Mouse (Mus musculus): ENCODE data around the gene Unc50. TPM values are rescaled to one million over a fixed set of nuclear protein-coding genes. Genes with fewer than 3 reads are reported as not detected.

The Unc50 gene
- polyA plus RNA-seq, 1 experiment, result 60.3 TPM

DNA sequence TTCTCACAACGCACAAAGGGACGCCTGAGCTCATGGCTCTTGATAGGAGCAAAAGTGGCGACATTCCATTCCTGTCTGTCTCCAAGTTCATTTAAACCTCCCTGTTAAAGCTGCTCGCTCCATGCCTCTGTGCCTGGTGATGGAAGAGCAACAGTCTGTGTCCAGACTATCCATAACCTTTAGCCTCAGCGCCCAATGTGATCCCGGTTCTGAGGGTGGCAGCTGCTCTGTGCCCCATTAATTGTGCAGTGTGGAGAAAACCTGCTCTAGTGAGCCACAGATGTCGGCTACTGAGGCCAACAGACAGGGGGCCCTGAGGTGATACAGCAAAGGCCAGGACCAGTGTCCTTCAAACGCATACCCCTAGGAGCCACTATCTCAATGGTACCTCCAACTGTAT lies 30.2 kb upstream of the Unc50 start:
- DNase-seq, result no peak
- no peaks in the 10 kb centered on the region for H3K27me3 ChIP-seq (replicated peaks; ENCODE audit: control insufficient read depth, insufficient read depth, low read length)
- no peak overlapping the region for H3K27ac ChIP-seq (ENCODE audit: insufficient read depth, low read depth, low read length)
- no peak for TF ChIP-seq CTCF (conservative IDR thresholded peaks at IDR 0.05; ENCODE audit: insufficient read depth, insufficient read length, low read depth, low read length)
- TF ChIP-seq POLR2A (IDR thresholded peaks at IDR 0.05; ENCODE audit: low read depth, low read length), result no peak
- 72% methylated on average over 8 of the region's 8 CpGs for WGBS
- H3K36me3 ChIP-seq (ENCODE audit: control insufficient read depth, insufficient read depth, low read length), result no peaks in the 10 kb centered on the region
- no peak overlapping the region for H3K4me3 ChIP-seq (ENCODE audit: insufficient read depth, low read depth, low read length)
- peaks cover 5% of the 10 kb centered on the region; the same call in 1 of the 2 replicates for H3K4me1 ChIP-seq (ENCODE audit: control insufficient read depth, insufficient read depth, low read length)

DNA sequence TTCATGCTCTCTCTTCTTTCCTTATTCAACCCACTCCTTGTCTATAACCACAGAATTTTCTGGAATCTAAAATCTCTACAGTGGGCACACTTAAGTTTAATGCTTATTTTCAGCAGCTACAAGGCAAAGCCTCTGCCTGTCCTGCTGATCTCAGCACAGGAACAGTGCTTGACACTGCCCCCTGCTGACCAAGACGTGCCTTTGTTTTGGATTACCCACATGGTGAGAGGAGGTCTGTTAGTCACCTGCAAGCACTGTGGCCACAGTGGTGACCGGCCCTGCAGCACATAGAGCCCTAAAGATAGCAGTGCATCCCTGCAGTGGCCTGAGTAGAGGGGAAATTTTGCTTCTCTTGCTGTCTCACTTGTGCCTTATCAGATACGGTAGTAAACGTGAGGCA lies 28.3 kb upstream of the Unc50 start:
- Histone ChIP-seq H3K27me3 (replicated peaks; ENCODE audit: control insufficient read depth, insufficient read depth, low read length) (no peaks in the 10 kb centered on the region), H3K36me3 (ENCODE audit: control insufficient read depth, insufficient read depth, low read length) (no peaks in the 10 kb centered on the region), H3K27ac (ENCODE audit: insufficient read depth, low read depth, low read length) (no peak overlapping the region), H3K4me3 (ENCODE audit: insufficient read depth, low read depth, low read length) (no peak overlapping the region), H3K4me1 (ENCODE audit: control insufficient read depth, insufficient read depth, low read length) (no peaks in the 10 kb centered on the region)
- 61% methylated on average over 4 of the region's 4 CpGs for WGBS
- DNase-seq, result peak; percentile 63
- TF ChIP-seq CTCF (conservative IDR thresholded peaks at IDR 0.05; ENCODE audit: insufficient read depth, insufficient read length, low read depth, low read length) (peak; percentile 87), POLR2A (IDR thresholded peaks at IDR 0.05; ENCODE audit: low read depth, low read length) (no peak)

DNA sequence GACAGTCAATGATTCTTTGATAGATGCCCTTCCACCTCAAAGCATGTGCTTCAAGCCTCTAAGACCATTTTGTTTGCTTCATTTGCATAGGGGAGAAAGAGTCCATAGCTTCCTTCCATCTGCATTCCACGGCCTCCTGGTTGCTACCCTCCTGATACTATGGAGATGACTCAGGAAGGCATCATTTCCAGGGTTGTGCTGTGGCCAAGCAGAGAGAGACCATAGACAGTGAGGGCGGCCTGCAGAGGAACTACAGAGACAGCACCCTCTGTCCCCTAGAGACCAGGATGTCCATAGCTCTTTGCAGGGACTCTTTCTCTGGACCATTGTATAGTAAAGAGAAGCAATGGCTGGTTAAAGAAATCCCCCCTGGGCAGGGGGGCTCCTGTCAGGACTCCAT lies 24.8 kb upstream of the Unc50 start:
- WGBS, result 89% methylated on average over 2 of the region's 2 CpGs
- no peak for DNase-seq
- Histone ChIP-seq H3K36me3 (ENCODE audit: control insufficient read depth, insufficient read depth, low read length) (no peaks in the 10 kb centered on the region), H3K27me3 (replicated peaks; ENCODE audit: control insufficient read depth, insufficient read depth, low read length) (no peaks in the 10 kb centered on the region), H3K27ac (ENCODE audit: insufficient read depth, low read depth, low read length) (no peak overlapping the region), H3K4me3 (ENCODE audit: insufficient read depth, low read depth, low read length) (no peak overlapping the region), H3K4me1 (ENCODE audit: control insufficient read depth, insufficient read depth, low read length) (no peaks in the 10 kb centered on the region)
- TF ChIP-seq CTCF (conservative IDR thresholded peaks at IDR 0.05; ENCODE audit: insufficient read depth, insufficient read length, low read depth, low read length) (no peak), POLR2A (IDR thresholded peaks at IDR 0.05; ENCODE audit: low read depth, low read length) (no peak)

DNA sequence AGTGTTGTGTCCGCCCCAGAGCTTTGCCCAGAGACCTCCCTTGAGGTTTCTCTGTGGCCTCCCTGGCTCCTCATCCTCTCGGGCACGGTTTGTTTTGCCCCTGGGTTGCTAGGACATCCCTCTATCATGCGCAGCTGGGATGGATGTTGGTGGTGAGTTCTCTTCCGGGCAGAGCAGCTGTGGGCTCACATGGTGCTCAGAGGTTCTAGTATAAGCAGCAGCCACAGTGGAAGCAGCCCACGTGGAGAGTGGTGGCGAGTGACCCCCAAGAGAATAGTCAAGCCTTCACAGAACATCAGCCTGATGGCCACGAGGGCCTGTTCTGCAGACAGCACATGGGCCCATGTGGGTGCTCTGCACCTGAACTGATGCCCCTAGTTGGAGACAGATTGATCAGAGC lies 22.7 kb upstream of the Unc50 start:
- 83% methylated on average over 8 of the region's 8 CpGs for whole genome bisulfite sequencing
- no peak for DNase-seq

DNA sequence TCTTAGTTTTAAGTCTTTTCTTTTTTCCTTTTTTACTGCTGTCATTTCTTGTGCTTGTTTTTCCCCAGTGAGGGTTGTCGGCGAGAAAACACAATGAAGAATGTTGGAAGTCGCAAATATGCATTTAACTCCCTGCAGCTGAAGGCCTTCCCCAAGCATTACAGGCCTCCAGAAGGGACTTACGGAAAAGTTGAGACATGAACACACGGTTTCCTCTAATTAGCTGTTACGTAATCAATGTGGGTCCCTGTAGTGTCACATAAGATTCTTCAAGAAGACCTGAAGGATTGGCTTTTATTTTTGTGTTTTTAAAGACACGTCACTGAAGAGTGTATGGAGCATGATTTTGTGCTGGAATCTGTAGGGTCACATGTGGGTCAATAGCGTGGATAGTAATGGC lies 21.9 kb upstream of the Unc50 start:
- Histone ChIP-seq H3K36me3 (ENCODE audit: control insufficient read depth, insufficient read depth, low read length) (no peaks in the 10 kb centered on the region), H3K27me3 (replicated peaks; ENCODE audit: control insufficient read depth, insufficient read depth, low read length) (no peaks in the 10 kb centered on the region), H3K4me1 (ENCODE audit: control insufficient read depth, insufficient read depth, low read length) (no peaks in the 10 kb centered on the region), H3K27ac (ENCODE audit: insufficient read depth, low read depth, low read length) (no peak overlapping the region), H3K4me3 (ENCODE audit: insufficient read depth, low read depth, low read length) (no peak overlapping the region)
- DNase-seq, result no peak
- 85% methylated on average over 8 of the region's 8 CpGs for WGBS
- no peak for TF ChIP-seq CTCF (conservative IDR thresholded peaks at IDR 0.05; ENCODE audit: insufficient read depth, insufficient read length, low read depth, low read length)
- TF ChIP-seq POLR2A (IDR thresholded peaks at IDR 0.05; ENCODE audit: low read depth, low read length), result no peak

More for the DNA sequence above, 22.7 kb upstream of the Unc50 start:
- H3K27ac ChIP-seq (ENCODE audit: insufficient read depth, low read depth, low read length), result no peak overlapping the region
- no peak for TF ChIP-seq CTCF (conservative IDR thresholded peaks at IDR 0.05; ENCODE audit: insufficient read depth, insufficient read length, low read depth, low read length)
- no peak for TF ChIP-seq POLR2A (IDR thresholded peaks at IDR 0.05; ENCODE audit: low read depth, low read length)
- H3K27me3 ChIP-seq (replicated peaks; ENCODE audit: control insufficient read depth, insufficient read depth, low read length), result no peaks in the 10 kb centered on the region
- H3K4me3 ChIP-seq (ENCODE audit: insufficient read depth, low read depth, low read length), result no peak overlapping the region
- H3K4me1 ChIP-seq (ENCODE audit: control insufficient read depth, insufficient read depth, low read length), result no peaks in the 10 kb centered on the region
- no peaks in the 10 kb centered on the region for H3K36me3 ChIP-seq (ENCODE audit: control insufficient read depth, insufficient read depth, low read length)

DNA sequence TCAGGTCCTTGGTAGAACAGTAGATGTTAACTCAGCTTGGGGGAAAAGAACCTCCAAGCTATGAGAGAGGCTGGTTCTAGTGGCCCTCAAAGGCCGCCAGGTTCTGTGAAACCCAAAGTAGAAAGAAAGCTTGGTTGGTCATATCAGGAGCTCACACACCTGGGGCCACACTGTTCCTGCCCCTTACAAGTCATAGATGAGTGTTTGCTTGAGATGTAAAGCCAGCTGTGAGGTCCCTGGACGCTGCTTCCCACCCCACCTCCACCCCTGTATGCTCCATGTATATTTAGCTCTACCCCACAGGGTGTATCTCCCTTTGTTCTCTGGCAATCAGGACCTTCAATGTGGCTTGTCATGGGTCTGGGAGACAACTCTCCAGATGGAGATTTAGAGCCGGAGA lies 21.3 kb upstream of the Unc50 start:
- Histone ChIP-seq H3K36me3 (ENCODE audit: control insufficient read depth, insufficient read depth, low read length) (no peaks in the 10 kb centered on the region), H3K27me3 (replicated peaks; ENCODE audit: control insufficient read depth, insufficient read depth, low read length) (no peaks in the 10 kb centered on the region), H3K4me3 (ENCODE audit: insufficient read depth, low read depth, low read length) (no peak overlapping the region), H3K4me1 (ENCODE audit: control insufficient read depth, insufficient read depth, low read length) (no peaks in the 10 kb centered on the region), H3K27ac (ENCODE audit: insufficient read depth, low read depth, low read length) (no peak overlapping the region)
- WGBS, result 88% methylated on average over 3 of the region's 3 CpGs
- no peak for TF ChIP-seq CTCF (conservative IDR thresholded peaks at IDR 0.05; ENCODE audit: insufficient read depth, insufficient read length, low read depth, low read length)
- no peak for TF ChIP-seq POLR2A (IDR thresholded peaks at IDR 0.05; ENCODE audit: low read depth, low read length)
- no peak for DNase-seq

DNA sequence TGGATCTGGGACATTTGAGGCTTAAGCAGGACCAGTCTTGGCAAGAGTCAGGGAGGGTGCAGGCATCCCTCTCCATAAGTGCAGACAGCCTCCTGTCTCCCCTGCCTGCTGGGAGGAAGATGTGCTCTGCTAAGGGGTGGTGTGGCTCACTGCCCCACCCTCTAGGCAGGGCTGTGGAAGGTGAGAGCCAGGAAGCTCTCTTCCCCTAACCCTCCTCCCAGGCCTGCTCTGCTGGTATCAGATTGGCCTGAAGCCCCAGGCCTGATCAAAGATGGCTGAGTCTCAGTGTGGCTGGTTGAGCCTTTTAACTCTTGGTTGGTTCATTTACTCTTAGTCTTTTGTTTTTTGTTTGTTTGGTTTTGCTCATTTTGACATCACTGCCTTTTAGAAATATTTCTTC lies 20.3 kb upstream of the Unc50 start:
- no peak for TF ChIP-seq CTCF (conservative IDR thresholded peaks at IDR 0.05; ENCODE audit: insufficient read depth, insufficient read length, low read depth, low read length)
- TF ChIP-seq POLR2A (IDR thresholded peaks at IDR 0.05; ENCODE audit: low read depth, low read length), result no peak
- no peak for DNase-seq
- H3K4me3 ChIP-seq (ENCODE audit: insufficient read depth, low read depth, low read length), result no peak overlapping the region
- no peak overlapping the region for H3K27ac ChIP-seq (ENCODE audit: insufficient read depth, low read depth, low read length)
- no peaks in the 10 kb centered on the region for H3K4me1 ChIP-seq (ENCODE audit: control insufficient read depth, insufficient read depth, low read length)
- H3K36me3 ChIP-seq (ENCODE audit: control insufficient read depth, insufficient read depth, low read length), result no peaks in the 10 kb centered on the region
- no peaks in the 10 kb centered on the region for H3K27me3 ChIP-seq (replicated peaks; ENCODE audit: control insufficient read depth, insufficient read depth, low read length)

DNA sequence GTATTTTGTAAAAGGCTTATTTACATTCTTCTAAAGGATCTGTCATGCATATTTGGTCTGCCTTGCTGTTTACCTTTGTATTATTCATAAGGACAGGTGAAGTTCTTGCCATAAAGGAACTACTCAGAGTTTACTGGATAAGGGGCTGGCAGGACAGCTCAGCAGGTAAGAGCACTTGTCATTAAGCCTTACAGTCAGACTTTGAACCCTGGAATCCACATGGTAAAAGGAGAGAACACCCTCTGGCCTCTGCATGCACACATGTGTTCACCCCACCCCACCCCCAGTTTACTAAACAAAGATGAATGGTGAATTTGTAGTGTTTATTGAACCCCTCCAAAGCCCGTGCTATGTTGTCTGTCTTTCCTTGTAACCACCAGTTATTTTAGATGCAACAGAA lies 14.5 kb upstream of the Unc50 start:
- DNase-seq, result no peak
- 94% methylated on average over 1 of the region's 1 CpGs for WGBS
- no peak for TF ChIP-seq POLR2A (IDR thresholded peaks at IDR 0.05; ENCODE audit: low read depth, low read length)
- no peak overlapping the region for H3K4me3 ChIP-seq (ENCODE audit: insufficient read depth, low read depth, low read length)
- peaks cover 2% of the 10 kb centered on the region; the same call in 1 of the 2 replicates for H3K36me3 ChIP-seq (ENCODE audit: control insufficient read depth, insufficient read depth, low read length)
- no peaks in the 10 kb centered on the region for H3K27me3 ChIP-seq (replicated peaks; ENCODE audit: control insufficient read depth, insufficient read depth, low read length)
- H3K4me1 ChIP-seq (ENCODE audit: control insufficient read depth, insufficient read depth, low read length), result no peaks in the 10 kb centered on the region
- no peak overlapping the region for H3K27ac ChIP-seq (ENCODE audit: insufficient read depth, low read depth, low read length)
